Mouse (Mus musculus) megakaryocyte, embryonic 14.5 days (primary cell): ENCODE results near the gene Dyrk1a.

ENCODE experiments used
- FLI1 ChIP-seq: IDR thresholded peaks from 2 replicates; pipeline ENCODE4 v1.6.1; 2012; ENCODE audit warnings: low read length, inconsistent platforms, mixed read lengths
- GATA1 ChIP-seq: IDR thresholded peaks from 3 replicates; pipeline ENCODE4 v1.6.1; 2012; ENCODE audit warnings: mixed read lengths, low read length, inconsistent platforms, borderline replicate concordance

DNA sequence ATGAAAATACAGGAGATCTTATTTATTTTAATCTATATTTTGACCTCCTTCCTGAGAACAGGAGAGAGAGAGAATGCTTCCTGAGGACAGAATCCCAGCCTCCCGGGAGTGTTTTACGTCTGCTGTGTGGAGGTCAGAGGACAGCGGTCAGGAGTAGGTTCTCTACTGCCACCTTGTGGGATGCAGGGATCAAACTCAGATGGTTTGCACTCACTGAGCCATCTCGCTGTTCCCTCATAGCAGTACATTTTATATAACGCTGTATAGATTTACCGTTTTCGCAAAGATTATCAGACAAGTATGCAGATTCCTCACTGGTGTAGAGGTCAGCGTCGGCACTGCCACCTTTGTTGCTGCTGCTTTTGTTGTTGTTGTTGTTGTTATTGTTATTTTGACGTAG, 48.7 kb downstream of the Dyrk1a start:
- TF ChIP-seq GATA1, result no peak
- no peak for TF ChIP-seq FLI1
